Mouse (Mus musculus) ovary, postnatal 10 days (tissue): ENCODE data around the gene Fat1.
A peak's percentile ranks its signal among the peaks of the same experiment; 100 is the strongest.

Source experiments
- DNase-seq: peaks from one replicate; pipeline ENCODE4 v3.0.0; 2022; ENCODE audit warnings: low spot score

Gene Fat1

DNA sequence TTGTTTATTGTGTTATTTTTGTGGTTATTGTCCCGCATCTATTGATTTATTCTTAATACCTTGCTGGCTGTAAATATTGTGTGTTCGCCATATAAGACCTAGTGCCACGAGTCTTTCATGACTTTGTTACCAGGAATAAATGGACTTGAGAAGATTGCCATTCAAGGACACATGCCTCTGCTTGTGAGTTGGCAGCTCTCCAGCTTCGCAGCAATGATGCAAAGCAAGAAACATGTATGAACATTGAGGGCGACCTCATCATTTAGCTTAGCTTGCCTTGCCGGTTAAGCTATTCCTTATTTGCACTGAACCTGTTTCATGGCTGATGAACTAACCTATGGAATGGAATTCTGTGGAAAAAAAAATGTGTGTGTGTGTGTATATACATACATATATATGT, 26.2 kb downstream of the Fat1 start:
- no peak for DNase-seq

DNA sequence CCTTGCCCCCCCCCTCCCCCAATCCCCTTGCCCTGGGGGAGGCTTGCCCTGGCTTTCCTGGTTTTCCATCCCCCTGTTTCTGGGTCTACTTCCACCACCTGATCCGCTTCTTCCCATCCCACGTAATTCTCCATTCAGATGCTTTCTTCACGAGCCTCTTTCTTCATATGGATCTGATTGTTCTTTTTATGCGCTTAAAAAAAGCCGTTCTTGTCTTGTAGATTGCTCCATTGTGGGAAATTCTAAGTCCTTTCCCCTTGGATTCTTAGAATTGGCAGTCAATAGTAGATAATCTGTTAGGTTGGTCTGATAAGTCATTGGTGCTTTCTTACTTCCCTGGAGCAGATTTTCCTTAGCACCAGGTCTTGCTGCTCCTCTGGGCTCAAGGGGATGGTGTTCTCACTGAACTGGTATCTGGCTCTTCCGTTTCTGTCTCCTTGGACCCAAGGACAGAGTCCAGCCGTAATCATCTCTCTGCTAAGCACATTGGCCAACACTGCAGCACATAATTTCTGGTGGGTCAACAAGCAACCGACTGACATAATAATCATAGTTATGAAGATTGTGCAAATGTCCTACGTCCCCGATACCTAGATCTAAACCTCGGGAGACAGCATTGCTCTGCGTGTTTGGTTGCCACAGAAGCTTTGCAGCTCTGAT, 27.5 kb downstream of the Fat1 start:
- DNase-seq, result no peak

DNA sequence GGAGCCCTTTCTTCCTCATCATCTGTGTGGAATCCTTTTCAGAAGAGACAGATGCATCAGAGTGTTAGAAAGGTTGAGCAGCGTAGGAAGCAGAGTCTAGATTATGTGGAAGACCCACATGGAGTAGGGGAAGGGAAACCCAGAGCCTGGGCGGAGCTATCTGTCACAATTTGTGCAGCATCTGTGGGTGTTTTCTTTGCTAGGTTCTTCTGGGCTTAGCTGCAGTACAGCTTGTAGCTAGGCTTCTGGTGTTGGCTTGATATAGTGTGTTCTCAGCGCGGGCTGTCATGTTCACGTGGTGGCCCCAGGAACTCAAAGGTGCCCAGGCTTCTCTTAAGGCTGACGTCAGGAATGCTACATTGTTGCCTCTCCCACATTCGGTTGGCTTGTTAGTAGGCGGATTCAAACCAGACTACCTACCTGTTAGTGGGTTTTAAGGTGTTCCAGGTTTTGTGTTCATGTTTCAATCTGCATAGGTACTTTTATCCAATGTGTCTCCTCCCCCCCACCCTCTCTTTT, 32.3 kb downstream of the Fat1 start:
- no peak for DNase-seq

DNA sequence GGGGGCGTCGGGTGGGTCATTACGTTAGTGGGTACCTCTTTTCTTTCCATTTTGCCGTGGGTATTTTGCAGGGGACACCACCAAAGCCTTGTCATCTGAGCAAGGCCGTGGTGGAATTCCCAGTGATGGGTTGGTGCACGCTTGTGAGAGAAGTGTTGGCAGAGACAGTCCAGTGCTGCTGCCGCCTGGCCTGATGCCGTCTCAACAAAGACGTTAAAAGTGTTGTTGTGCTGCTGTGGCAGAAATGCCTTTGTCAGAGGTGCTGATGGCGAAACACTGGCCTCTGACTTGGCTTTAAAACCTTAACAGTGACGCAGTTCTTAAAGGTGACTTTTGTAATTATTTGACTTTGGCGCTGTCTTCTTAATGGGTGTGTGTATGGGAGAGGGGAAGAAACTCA, 34.8 kb downstream of the Fat1 start:
- no peak for DNase-seq

DNA sequence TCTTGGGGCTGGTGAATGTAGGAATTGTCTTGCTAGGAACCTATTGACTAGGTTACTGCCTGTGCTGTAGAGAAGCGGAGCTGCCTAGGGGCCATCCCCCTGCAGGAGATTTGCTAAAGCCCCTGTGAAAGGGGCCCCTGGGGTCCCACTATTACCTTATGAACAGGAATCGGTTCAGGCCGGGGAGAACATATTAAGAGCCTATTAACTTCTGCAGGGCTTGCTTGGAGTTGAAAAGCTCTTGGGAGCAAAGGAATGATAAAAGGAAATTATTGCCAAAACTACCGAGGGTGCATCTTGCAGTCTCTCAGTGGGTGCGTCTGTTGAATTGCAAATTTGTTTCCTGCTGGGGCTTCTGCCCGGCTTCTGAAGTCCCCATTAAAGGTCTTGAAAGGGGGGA, 36.1 kb downstream of the Fat1 start:
- no peak for DNase-seq

DNA sequence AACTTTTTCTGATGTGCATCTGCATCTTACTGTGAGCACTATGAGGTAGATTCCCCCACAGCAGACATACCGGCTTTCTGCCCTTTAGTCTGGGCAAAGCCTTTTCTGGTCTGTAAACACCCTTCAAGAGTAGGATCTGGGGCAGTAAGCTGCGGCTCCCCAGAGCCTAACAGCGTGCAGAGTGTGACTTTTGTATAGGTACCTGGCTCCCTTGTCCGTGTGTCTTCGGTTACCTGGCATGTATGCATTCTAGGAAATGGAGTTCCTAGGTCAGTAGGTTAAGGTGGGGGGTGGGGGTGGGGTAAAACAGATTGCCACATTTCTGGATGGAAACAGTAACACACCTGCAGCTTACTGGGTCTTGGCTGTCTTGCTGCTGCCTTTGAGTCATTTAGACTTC, 36.7 kb downstream of the Fat1 start:
- DNase-seq, result no peak

DNA sequence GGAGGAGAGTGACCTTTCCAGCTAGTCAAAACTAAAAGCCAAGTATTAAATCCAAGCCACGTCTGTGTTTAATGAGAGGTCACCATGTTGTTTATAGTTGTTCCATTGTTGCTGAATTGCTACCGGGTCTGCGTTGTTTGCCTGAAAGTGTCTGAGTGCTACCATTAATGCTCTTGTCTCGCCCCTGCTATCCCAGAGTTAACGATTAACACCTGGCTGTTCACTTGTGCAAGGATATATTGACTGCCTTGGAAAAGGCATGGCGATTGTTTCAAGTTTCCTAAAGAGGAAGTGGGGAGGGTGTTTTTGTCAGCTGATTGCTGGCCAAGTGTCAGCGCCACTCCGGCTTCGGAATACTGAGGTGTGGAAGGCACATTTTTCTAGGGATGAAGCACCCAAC, 39.9 kb downstream of the Fat1 start:
- no peak for DNase-seq

DNA sequence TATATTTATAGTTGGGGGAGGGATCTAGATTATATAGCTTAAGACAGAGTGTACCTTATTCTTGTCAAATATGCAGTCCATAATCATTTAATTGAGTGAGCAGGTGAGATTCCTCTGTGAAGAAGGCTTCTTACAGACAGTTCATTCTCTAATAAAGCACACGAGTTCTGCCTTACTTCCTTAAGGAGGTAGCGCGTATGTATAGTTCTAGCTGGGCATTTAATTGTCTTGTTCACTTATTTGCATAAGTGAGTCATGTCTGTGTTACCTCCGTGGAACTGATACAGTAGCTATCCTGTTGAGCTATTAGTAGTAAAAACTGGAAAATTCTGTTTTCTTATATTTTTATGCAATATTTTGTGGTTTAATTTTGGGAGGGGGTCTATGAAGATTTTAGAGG, 40.4 kb downstream of the Fat1 start:
- DNase-seq, result no peak

DNA sequence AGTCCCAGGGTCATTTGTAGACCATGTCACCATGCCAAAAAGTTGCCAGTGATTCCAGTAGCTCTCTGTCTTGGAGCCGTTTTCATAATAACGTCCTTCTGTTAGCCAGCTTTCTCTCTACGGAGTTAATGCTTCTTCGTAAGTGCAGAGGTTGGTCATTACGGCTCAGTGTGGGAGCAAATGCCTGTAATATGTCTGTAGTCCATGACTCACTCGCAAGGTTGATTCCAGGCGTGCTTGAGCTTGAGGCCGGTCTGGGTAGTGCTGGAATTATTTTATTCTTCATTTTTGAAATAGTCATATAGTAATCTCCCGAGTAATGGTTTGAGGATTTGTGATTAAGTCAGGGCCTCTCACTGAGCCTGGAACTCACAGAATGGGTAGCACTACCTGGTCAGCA, 43.4 kb downstream of the Fat1 start:
- no peak for DNase-seq

DNA sequence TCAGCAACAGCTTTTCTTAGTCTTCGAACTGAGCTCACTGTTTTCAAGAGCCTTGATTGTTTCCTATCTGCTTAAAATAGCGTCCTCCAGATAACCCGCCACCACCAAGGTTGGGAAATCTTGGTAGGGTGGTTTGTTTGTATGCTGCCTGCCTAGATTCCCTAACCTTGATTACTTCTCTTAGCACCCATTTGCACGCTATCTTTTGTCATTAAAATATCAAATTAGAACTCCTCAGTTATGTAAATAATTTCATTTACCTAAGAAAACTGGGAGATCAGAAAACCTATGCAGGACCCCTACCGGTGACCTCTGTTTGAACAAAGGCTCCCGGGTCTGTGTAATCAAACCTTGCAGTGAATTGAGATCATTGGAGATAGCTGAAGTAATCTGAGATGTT, 44.0 kb downstream of the Fat1 start:
- DNase-seq, result no peak

DNA sequence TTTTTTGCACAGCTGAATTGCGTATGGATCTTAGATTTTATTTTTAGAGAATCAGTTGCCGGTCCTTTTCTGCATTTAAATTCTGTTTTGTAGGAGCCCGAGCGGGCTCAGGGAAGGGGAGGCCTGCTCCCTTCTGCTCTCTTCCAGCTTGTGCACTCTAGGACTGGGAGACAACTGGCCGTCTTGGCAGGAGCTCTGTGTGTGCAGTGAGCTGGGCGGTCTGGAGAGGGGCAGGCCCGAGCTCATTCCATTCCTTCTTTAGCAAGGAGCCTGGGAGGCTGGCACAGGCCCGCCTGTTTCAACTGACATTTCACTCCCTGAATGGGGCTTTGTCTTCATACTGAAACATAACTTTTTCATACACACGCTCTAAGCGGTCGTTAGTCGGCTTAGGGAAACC, 44.8 kb downstream of the Fat1 start:
- DNase-seq, result peak; percentile 21

DNA sequence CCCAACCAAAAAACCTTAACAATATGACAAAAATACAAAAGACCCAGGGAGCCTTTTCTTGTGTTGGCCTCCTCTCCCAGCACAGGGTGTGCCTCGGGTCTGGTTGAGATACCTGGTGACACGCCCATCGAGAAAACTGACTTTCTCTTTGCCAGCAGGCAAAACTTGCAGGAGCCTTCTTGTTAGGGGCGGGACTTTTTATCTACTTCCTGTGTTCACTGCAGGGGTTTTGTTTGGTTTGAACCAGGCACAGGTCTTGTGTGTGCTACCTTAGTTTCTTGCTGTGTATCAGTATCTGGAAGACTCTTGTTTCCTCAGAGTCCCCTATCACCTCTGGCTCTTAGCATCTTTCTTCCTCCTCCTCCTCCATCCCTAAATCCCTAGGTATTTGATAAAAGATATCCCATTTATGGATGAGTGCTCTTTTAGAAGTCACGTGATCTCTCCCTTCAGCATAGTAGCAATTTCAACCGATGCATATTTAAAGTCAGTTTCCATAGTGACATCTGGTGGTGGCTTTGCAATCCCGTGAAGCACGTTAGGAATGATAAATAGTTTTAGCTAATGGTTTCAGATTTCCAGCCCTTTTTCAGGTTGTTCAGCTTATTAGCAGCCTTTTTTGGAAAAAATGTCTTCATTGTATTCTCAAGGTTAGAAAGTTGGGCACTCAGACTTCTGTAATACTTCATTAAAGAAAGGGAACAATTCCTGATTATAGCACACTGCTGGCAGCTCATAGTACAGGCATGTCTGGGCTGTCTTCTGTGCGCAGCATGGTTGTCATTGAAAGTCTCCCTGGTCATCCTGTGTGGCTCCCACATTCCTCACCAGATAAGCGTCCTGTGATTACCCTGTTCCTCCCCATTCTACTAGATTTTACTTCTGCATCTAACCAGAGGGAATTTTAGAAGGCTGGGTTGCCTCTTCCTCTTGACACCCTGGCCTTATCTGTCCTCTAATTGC, 50.4 kb downstream of the Fat1 start:
- DNase-seq, result no peak

DNA sequence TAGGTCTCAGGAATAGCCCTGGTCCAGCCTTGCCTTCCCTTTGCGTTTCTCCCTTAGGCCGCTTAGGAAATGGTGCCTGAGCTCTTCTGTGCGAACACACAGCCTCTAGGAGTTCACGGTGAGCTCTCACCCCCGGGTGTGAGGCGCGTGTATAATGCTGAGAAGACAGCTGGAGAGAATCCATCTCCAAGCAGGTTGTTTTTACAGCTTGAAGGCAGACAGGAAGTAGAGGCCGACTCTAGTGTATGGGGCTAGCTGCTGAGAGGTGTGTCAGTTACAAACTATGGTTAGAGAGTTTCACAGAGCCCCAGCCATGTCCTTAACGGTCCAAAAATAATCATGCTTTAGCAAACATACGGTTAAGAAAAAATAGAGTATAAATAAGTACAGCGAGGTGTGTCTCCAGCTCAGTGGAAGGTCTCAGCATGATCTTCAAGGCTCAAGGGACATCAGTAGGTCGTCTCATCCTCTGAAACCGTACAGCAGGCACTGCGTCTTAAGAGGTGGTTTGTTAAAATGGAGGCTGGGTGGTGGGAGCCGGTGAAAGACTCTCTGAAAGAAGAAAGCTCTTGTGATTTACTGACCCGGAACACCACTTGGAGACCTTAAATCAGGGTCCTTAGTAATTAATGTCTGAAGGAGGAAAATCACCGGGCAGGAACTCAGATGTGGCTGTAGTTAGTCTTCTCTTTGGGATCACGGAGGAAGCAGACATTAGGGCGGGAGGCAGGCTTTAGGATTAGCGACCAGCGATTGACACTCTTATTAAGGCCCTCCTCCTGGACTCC, 56.6 kb downstream of the Fat1 start:
- DNase-seq, result no peak

DNA sequence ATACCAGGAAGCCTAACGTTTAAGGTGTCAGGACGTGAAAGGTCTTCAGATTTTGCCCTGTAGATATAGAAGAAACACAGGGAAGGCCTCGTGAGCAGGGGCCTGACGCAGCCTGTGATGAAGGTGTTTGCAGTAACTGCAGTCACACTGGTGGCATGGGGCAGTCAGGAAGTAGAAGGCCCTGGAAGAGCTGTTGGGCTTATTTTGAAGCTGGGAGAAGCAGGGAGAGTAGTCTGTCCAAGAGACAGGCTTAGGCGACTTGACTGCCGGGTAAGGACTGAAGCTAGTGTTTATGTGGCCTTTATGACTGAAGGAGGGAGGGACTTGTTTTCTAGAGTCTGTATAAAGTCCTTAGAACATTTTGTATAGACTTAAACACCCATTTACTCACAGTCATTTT, 57.4 kb downstream of the Fat1 start:
- DNase-seq, result no peak

DNA sequence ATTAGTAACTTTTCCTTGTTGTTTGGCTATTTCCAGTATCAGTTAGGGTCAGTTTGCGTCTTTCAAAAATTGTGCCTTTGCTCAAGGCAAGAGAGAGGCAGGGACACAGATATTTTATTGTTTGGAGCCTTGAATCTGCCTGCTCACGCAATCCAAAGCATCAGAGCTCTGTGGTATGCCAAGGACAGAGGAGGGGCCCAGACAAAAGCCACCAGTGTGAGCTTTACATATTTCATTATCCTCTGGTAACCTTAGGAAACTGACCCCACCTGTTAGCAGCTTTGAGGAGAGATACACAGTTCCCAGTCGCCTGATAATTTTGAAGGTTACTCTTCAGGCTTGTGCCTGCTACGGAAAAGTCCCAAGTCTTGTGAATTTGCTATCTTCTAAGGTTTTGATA, 58.1 kb downstream of the Fat1 start:
- DNase-seq, result no peak

DNA sequence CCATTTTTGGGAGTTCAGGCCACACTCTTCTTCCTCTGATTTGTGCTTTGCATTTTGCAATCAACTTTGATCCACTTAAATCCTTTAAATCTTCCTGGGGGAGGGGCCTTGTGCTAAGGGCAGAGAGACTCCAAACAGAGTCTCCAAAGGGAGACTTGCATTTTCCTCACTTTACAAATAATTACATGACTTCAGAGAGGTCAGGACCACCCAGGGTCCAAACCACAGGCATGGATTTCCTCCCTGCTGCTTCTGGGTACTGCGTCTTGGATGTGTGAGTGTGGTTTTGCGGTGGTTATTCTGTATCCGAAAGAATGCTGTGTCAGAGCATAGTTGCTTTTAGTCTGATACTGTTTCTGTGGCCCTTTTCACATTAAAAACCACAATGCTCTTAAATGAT, 61.2 kb downstream of the Fat1 start:
- no peak for DNase-seq

DNA sequence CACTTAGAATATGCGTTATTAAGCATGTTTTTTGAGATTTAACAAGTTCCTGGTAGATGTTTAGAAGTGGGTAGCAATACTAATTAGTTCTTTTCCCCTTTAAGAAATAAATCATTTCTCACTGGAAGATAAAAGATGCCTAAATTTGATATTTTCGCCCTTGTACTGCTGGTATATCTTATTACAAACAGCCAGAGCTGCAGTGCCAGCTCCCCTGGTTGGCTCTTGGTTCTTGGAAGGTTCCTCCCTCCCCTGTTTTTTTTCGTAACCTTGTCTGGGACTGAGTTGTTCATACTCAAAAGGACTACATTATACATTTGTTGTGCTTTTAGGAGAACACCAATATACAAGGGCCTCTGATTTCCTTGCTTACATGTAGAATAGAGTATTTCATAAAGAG, 62.1 kb downstream of the Fat1 start:
- DNase-seq, result no peak

DNA sequence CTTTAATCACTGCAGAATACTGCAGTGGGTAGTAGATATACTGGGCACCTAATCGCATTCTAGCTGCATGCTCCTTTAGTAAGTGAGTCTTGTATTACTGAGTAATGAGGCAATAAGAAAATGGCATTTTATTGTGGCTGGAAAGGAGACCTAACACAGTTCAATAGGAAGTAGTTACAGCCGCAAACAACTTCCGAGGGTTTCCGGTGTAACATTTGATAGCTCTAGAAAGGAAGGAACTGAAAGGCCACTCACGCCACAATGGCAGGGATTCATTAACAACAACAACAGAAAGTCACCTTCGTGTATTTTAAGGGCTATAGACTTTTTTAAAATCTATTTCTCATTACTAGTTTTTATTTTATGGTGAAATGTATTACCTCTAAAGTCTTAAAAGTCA, 62.6 kb downstream of the Fat1 start:
- no peak for DNase-seq

DNA sequence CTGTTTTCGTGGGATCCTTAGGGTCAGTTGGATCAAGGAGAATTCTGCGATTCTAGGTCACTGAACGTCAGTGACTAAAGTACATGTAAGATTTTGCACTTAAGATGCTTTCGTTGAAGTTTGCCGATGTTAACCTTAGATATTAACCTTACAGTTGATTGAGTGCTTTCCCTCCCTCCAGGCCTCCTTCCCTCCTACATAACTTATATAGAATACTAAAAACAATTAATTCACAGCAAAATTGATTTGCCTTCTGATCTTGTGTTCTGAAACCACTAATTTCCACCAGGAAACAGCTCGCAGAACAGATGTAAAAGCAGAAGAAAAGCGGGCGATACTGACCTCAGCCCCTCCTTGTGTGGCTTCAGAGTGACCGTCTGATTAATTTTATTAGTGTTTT, 63.0 kb downstream of the Fat1 start:
- DNase-seq, result no peak

DNA sequence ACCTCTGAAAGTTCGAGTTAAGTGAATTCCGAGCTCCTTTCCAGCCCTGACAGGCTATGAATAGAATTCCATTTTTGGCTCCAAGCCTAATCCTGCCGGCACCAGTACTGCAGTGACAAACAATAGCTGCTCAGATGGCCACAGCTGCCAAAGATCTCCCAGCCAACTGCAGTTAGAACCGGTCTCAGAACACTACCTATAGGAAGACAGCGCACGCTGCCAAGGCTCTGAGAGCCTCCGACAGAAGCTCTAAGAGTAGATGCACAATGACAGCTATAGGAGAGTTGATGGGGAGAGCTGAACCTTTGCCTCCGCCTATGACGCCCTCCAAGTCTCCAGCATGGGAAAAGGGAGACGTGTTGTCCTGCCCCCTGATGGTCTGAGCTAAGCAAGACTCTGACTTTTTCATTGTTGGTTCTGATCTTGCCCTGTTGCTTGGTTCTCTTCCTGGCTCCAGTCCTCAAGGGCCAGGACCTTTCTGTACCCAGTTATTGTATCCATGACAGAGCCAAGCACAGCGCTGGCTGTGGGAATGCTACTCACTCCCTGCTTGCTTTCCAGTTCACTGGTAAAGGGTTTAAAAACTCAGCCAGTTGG, 63.5 kb downstream of the Fat1 start:
- no peak for DNase-seq

DNA sequence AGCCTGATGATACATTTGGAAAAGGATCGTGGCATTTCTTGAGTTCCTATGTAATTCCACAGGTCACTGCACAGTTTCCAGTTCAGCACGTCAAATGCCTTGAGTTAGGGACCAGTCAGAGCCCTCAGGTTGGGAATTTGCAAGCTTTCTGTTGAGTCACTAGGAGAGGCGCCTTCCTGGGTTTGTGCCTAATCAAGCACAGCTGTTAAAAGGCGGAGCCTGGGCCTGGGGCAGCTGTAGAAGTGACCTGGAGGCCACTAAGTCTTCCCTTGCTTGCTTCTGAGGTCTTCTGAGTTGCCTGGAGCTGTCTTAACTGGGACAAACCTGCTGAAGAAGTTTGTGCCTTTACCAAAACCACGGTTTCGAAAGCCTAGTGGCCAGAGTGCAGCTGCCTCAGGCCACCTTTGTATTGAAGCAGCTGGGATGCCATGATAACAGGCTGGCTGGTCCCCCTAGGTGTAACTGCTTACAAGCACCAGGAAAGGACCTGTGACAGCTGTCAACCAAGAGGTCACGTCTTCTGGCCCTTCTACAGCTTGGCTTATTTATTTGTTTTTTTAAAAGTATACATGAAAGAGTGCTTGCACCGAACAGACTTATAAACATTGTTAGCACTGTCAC, 66.4 kb downstream of the Fat1 start:
- DNase-seq, result no peak

DNA sequence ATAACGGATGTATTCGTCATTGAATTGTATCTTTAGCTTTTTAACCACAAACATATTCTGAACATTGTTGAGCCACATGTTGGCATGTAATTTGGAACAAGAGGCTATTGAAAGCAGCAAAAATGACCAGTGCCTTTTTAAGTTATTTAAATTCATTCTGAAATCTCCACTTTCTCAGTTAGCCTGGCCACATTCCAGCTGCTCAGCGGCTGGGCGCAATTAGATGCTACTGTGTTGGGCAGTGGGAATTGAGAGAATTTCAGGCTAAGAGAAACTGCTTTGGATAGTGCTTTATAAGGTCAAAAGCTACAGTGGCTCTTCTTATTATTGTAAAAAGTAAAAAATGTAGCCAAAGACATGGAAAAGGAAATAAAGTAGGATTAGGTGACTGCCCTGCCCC, 67.4 kb downstream of the Fat1 start:
- DNase-seq, result no peak
